Mouse (Mus musculus) G1E (cell line): ENCODE measurements at regions not wholly inside any gene's neighbourhood (a gene's known extent, or its start where the extent isn't known, plus 50 kb on each side); places are given as distances from the start of the nearest gene placed in this dataset.

ENCODE experiments used
- CTCF ChIP-seq: IDR thresholded peaks from 2 replicates; pipeline ENCODE4 v1.5.1; 2012; ENCODE audit warnings: low read depth, low read length, inconsistent platforms, mixed read lengths
- GATA1 ChIP-seq: IDR thresholded peaks from 2 replicates; pipeline ENCODE4 v1.6.1; 2012; ENCODE audit warnings: borderline replicate concordance, low read length, inconsistent platforms, mixed read lengths
- GATA2 ChIP-seq: IDR thresholded peaks from 2 replicates; pipeline ENCODE4 v1.6.1; 2012; ENCODE audit warnings: low read depth, low read length, inconsistent platforms, borderline replicate concordance
- POLR2AphosphoS5 ChIP-seq: IDR thresholded peaks from 2 replicates; pipeline ENCODE4 v1.6.1; 2012; ENCODE audit warnings: low read depth, low read length, inconsistent platforms; ENCODE audit not compliant: insufficient replicate concordance
- TAL1 ChIP-seq: conservative IDR thresholded peaks from 2 replicates; pipeline ENCODE4 v1.6.1; 2012; ENCODE audit warnings: low read depth, low read length, inconsistent platforms, mixed read lengths

- TF ChIP-seq CTCF (no peak), GATA1 (no peak), TAL1 (no peak), POLR2AphosphoS5 (no peak), GATA2 (no peak)
These were observed 114.5 kb upstream of the Sulf2 start for GRCm38 (mm10) chr2:166270007-166270406.
